Mouse (Mus musculus): ENCODE measurements at regions not wholly inside any gene's neighbourhood (a gene's known extent, or its start where the extent isn't known, plus 50 kb on each side); places are given as distances from the start of the nearest gene placed in this dataset.

DNA sequence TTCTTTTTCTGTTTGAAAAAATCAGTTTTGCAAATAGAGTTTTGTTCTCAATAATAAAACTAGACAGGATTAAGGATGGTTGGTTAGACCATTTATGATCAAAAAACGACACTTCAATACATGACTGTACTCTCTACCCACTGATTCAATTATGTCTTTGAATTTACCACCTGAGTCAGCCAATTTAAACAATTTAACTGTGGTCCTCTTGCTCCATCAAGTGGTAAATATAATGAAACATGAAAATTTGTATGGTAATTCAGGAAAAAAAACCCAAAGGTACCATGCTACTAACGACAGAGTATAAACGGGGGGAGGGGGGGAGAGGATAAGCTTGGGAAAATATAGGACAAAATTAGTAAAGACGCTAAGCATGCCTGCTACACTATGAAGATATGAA, 341.2 kb downstream of the Cdh9 start:
- TF ChIP-seq CTCF (IDR thresholded peaks at IDR 0.05; ENCODE audit: low read depth, low read length) (no peak), POLR2A (IDR thresholded peaks at IDR 0.05; ENCODE audit: borderline replicate concordance, low read depth, low read length) (no peak)

Data from bone marrow macrophage, adult 2 months (primary cell).